Mouse (Mus musculus): ENCODE results near the gene Lrrc10. TPM values are rescaled to one million over a fixed set of nuclear protein-coding genes. Genes with fewer than 3 reads are reported as not detected.

Lrrc10 gene
- polyA plus RNA-seq (2014; fragmentation: Nextera tagmentation; extraction: Ambion mirVana), result 0.18 TPM in 1 of 2 replicates, not detected in the other

GRCm38 (mm10) chr10:117045175-117046056 is at the start of gene Lrrc10:
TSS of gene Lrrc10 (plus strand) at chr10:117045341.
- no peak within 1 kb of the TSS for H3K27ac ChIP-seq (ENCODE audit: low read depth, low read length)
- H3K4me2 ChIP-seq (ENCODE audit: low read depth, low read length), result peak within 1 kb of the TSS; percentile 26; the same call in 1 of the 2 replicates
- no peaks in the 10 kb centered on the region for H3K9me3 ChIP-seq (ENCODE audit: control insufficient read depth, low read length)
- 42% methylated on average over 40 of the region's 40 CpGs for whole genome bisulfite sequencing
- H3K9ac ChIP-seq (replicated peaks; ENCODE audit: low read depth, low read length), result peak within 1 kb of the TSS; percentile 21; the same call in 1 of the 2 replicates
- 0 out of 2 replicates have a peak, but pooled peaks have one; percentile 52 for ATAC-seq (ENCODE audit: low read depth)
- H3K4me3 ChIP-seq (ENCODE audit: low read depth, low read length), result no peak within 1 kb of the TSS
- H3K4me1 ChIP-seq (ENCODE audit: control insufficient read depth, insufficient read depth, low read length), result 0 out of 2 replicates have a peak, but pooled peaks cover 3% of the 10 kb centered on the region
- no peaks in the 10 kb centered on the region for H3K27me3 ChIP-seq (ENCODE audit: control insufficient read depth, insufficient read depth, low read length)
- no peaks in the 10 kb centered on the region for H3K36me3 ChIP-seq (ENCODE audit: control insufficient read depth, insufficient read depth, low read length)

GRCm38 (mm10) chr10:116995584-116996235 is 49.4 kb upstream of the Lrrc10 start:
- WGBS, result 77% methylated on average over 6 of the region's 6 CpGs

GRCm38 (mm10) chr10:116996236-116996600 is 48.9 kb upstream of the Lrrc10 start:
- Histone ChIP-seq H3K9me3 (ENCODE audit: control insufficient read depth, low read length) (no peaks in the 10 kb centered on the region), H3K36me3 (ENCODE audit: control insufficient read depth, insufficient read depth, low read length) (no peaks in the 10 kb centered on the region), H3K27ac (ENCODE audit: low read depth, low read length) (no peak overlapping the region), H3K4me1 (ENCODE audit: control insufficient read depth, insufficient read depth, low read length) (no peaks in the 10 kb centered on the region), H3K9ac (replicated peaks; ENCODE audit: low read depth, low read length) (no peak overlapping the region), H3K4me2 (ENCODE audit: low read depth, low read length) (no peak overlapping the region), H3K4me3 (ENCODE audit: low read depth, low read length) (no peak overlapping the region), H3K27me3 (ENCODE audit: control insufficient read depth, insufficient read depth, low read length) (no peaks in the 10 kb centered on the region)
- 70% methylated on average over 6 of the region's 6 CpGs for WGBS
- no peak for ATAC-seq (ENCODE audit: low read depth)

More at GRCm38 (mm10) chr10:116995584-116996235, 49.4 kb upstream of the Lrrc10 start:
- Histone ChIP-seq H3K36me3 (ENCODE audit: control insufficient read depth, insufficient read depth, low read length) (no peaks in the 10 kb centered on the region), H3K4me3 (ENCODE audit: low read depth, low read length) (no peak overlapping the region), H3K27me3 (ENCODE audit: control insufficient read depth, insufficient read depth, low read length) (no peaks in the 10 kb centered on the region), H3K9me3 (ENCODE audit: control insufficient read depth, low read length) (no peaks in the 10 kb centered on the region), H3K4me2 (ENCODE audit: low read depth, low read length) (no peak overlapping the region), H3K9ac (replicated peaks; ENCODE audit: low read depth, low read length) (no peak overlapping the region), H3K4me1 (ENCODE audit: control insufficient read depth, insufficient read depth, low read length) (no peaks in the 10 kb centered on the region), H3K27ac (ENCODE audit: low read depth, low read length) (no peak overlapping the region)
- ATAC-seq (ENCODE audit: low read depth), result no peak

- Histone ChIP-seq H3K4me3 (ENCODE audit: low read depth, low read length) (no peak overlapping the region), H3K27ac (ENCODE audit: low read depth, low read length) (no peak overlapping the region), H3K9me3 (ENCODE audit: control insufficient read depth, low read length) (no peaks in the 10 kb centered on the region), H3K36me3 (ENCODE audit: control insufficient read depth, insufficient read depth, low read length) (no peaks in the 10 kb centered on the region), H3K9ac (replicated peaks; ENCODE audit: low read depth, low read length) (no peak overlapping the region), H3K4me2 (ENCODE audit: low read depth, low read length) (no peak overlapping the region), H3K27me3 (ENCODE audit: control insufficient read depth, insufficient read depth, low read length) (no peaks in the 10 kb centered on the region), H3K4me1 (ENCODE audit: control insufficient read depth, insufficient read depth, low read length) (no peaks in the 10 kb centered on the region)
- WGBS, result 89% methylated on average over 17 of the region's 17 CpGs
- ATAC-seq (ENCODE audit: low read depth), result no peak
Observed at GRCm38 (mm10) chr10:116998716-116999455, 46.3 kb upstream of the Lrrc10 start.

- no peak overlapping the region for H3K4me3 ChIP-seq (ENCODE audit: low read depth, low read length)
- no peak overlapping the region for H3K27ac ChIP-seq (ENCODE audit: low read depth, low read length)
- H3K9ac ChIP-seq (replicated peaks; ENCODE audit: low read depth, low read length), result no peak overlapping the region
- no peaks in the 10 kb centered on the region for H3K36me3 ChIP-seq (ENCODE audit: control insufficient read depth, insufficient read depth, low read length)
- H3K4me2 ChIP-seq (ENCODE audit: low read depth, low read length), result no peak overlapping the region
- no peaks in the 10 kb centered on the region for H3K9me3 ChIP-seq (ENCODE audit: control insufficient read depth, low read length)
- peaks cover 3% of the 10 kb centered on the region; the same call in 1 of the 2 replicates for H3K4me1 ChIP-seq (ENCODE audit: control insufficient read depth, insufficient read depth, low read length)
- WGBS, result 59% methylated on average over 12 of the region's 12 CpGs
- no peaks in the 10 kb centered on the region for H3K27me3 ChIP-seq (ENCODE audit: control insufficient read depth, insufficient read depth, low read length)
- no peak for ATAC-seq (ENCODE audit: low read depth)
Observed at GRCm38 (mm10) chr10:117000975-117001374, 44.2 kb upstream of the Lrrc10 start.

- Histone ChIP-seq H3K9me3 (ENCODE audit: control insufficient read depth, low read length) (no peaks in the 10 kb centered on the region), H3K4me1 (ENCODE audit: control insufficient read depth, insufficient read depth, low read length) (peaks cover 3% of the 10 kb centered on the region; the same call in 1 of the 2 replicates), H3K27me3 (ENCODE audit: control insufficient read depth, insufficient read depth, low read length) (no peaks in the 10 kb centered on the region), H3K36me3 (ENCODE audit: control insufficient read depth, insufficient read depth, low read length) (no peaks in the 10 kb centered on the region), H3K4me3 (ENCODE audit: low read depth, low read length) (no peak overlapping the region), H3K4me2 (ENCODE audit: low read depth, low read length) (no peak overlapping the region), H3K27ac (ENCODE audit: low read depth, low read length) (no peak overlapping the region), H3K9ac (replicated peaks; ENCODE audit: low read depth, low read length) (no peak overlapping the region)
- ATAC-seq (ENCODE audit: low read depth), result peak; percentile 61; the same call in 1 of the 2 replicates
- 57% methylated on average over 5 of the region's 5 CpGs for WGBS
Observed at GRCm38 (mm10) chr10:117004695-117005094, 40.4 kb upstream of the Lrrc10 start.

- no peak for ATAC-seq (ENCODE audit: low read depth)
- peaks cover 3% of the 10 kb centered on the region; the same call in 1 of the 2 replicates for H3K4me1 ChIP-seq (ENCODE audit: control insufficient read depth, insufficient read depth, low read length)
- WGBS, result 65% methylated on average over 12 of the region's 12 CpGs
Observed at GRCm38 (mm10) chr10:117005707-117006464, 39.3 kb upstream of the Lrrc10 start.

GRCm38 (mm10) chr10:117009691-117010090 is 35.5 kb upstream of the Lrrc10 start:
- Histone ChIP-seq H3K27me3 (ENCODE audit: control insufficient read depth, insufficient read depth, low read length) (no peaks in the 10 kb centered on the region), H3K36me3 (ENCODE audit: control insufficient read depth, insufficient read depth, low read length) (no peaks in the 10 kb centered on the region), H3K9ac (replicated peaks; ENCODE audit: low read depth, low read length) (no peak overlapping the region), H3K27ac (ENCODE audit: low read depth, low read length) (no peak overlapping the region), H3K4me3 (ENCODE audit: low read depth, low read length) (no peak overlapping the region), H3K4me2 (ENCODE audit: low read depth, low read length) (no peak overlapping the region), H3K4me1 (ENCODE audit: control insufficient read depth, insufficient read depth, low read length) (peaks cover 5% of the 10 kb centered on the region; the same call in 1 of the 2 replicates), H3K9me3 (ENCODE audit: control insufficient read depth, low read length) (no peaks in the 10 kb centered on the region)
- WGBS, result 91% methylated on average over 6 of the region's 6 CpGs
- no peak for ATAC-seq (ENCODE audit: low read depth)

More at GRCm38 (mm10) chr10:117005707-117006464, 39.3 kb upstream of the Lrrc10 start:
- Histone ChIP-seq H3K4me3 (ENCODE audit: low read depth, low read length) (no peak overlapping the region), H3K27ac (ENCODE audit: low read depth, low read length) (no peak overlapping the region), H3K36me3 (ENCODE audit: control insufficient read depth, insufficient read depth, low read length) (no peaks in the 10 kb centered on the region), H3K9ac (replicated peaks; ENCODE audit: low read depth, low read length) (no peak overlapping the region), H3K27me3 (ENCODE audit: control insufficient read depth, insufficient read depth, low read length) (no peaks in the 10 kb centered on the region), H3K4me2 (ENCODE audit: low read depth, low read length) (no peak overlapping the region), H3K9me3 (ENCODE audit: control insufficient read depth, low read length) (no peaks in the 10 kb centered on the region)
